Mouse (Mus musculus) olfactory bulb, adult 2 months (tissue): ENCODE data around the gene Rab30.

Experiments
- CTCF ChIP-seq: fragments of 200-500 bp; IDR thresholded peaks from 2 replicates; pipeline ENCODE4 v1.5.1; 2012; ENCODE audit warnings: low read depth, mild to moderate bottlenecking, low read length, moderate library complexity; ENCODE audit not compliant: insufficient read depth
- POLR2A ChIP-seq: fragments of 200-500 bp; IDR thresholded peaks from 2 replicates; pipeline ENCODE4 v1.6.1; 2012; ENCODE audit warnings: mild to moderate bottlenecking, low read depth, low read length, moderate library complexity; ENCODE audit not compliant: insufficient read depth

GRCm38 (mm10) chr7:92804919-92805668, 63.7 kb downstream of the Rab30 start:
- TF ChIP-seq CTCF: no peak
- TF ChIP-seq POLR2A: no peak
